Mouse (Mus musculus): ENCODE measurements at regions not wholly inside any gene's neighbourhood (a gene's known extent, or its start where the extent isn't known, plus 50 kb on each side); places are given as distances from the start of the nearest gene placed in this dataset.

DNA sequence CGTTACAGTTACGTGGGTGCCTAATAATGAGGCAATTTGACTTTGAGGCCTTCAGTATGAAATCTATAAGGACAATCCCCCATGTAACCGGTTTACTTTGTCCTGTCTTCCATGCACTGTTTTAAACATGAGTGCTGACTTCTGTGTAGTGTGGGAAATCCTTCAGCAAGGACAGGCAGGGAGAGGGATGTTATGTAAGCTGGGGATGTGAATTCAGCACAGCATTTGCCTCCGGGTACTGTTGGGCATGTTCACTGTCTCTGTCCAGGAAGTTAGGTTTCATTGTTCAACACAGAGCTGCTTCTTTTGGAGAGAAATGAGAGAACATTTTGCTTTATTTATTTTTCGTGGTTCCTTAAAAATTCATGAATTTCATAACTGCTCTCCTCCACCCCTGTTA lies 322.7 kb downstream of the Rnf144a start:
- TF ChIP-seq POLR2A (IDR thresholded peaks at IDR 0.05; ENCODE audit: insufficient read depth, low read length) (no peak), CTCF (IDR thresholded peaks at IDR 0.05; ENCODE audit: low read depth, low read length) (no peak), EP300 (IDR thresholded peaks at IDR 0.05; ENCODE audit: insufficient read depth, low read depth, low read length) (no peak)
